Mouse (Mus musculus): ENCODE measurements around the gene Pafah2.

DNA sequence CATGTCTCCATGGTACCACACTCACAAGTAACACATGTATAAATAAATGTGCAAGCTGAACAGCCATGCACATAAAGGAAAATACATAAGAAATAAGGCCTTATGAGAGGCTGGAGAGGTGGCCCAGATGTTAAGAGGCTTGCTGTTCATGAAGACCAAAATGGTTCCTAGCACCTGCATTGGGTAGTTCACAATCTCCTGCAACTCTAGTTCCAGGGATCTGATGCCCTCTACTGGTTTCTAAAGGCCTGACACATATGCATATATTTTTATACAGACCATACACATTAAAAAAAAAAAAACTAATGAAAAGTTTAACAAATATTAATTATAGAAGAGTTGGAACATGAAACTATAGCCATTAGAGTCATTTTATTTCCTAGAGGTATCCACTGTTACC lies 75.3 kb downstream of the Pafah2 start:
- TF ChIP-seq CTCF (conservative IDR thresholded peaks at IDR 0.05; ENCODE audit: insufficient read depth, insufficient read length, low read depth, low read length) (0 out of 2 replicates have a peak, but pooled peaks have one; percentile 6), POLR2A (IDR thresholded peaks at IDR 0.05; ENCODE audit: low read depth, low read length) (no peak)

All from kidney, adult 2 months (tissue).